Mouse (Mus musculus): Measurements from ENCODE around the gene Lamc3.

DNA sequence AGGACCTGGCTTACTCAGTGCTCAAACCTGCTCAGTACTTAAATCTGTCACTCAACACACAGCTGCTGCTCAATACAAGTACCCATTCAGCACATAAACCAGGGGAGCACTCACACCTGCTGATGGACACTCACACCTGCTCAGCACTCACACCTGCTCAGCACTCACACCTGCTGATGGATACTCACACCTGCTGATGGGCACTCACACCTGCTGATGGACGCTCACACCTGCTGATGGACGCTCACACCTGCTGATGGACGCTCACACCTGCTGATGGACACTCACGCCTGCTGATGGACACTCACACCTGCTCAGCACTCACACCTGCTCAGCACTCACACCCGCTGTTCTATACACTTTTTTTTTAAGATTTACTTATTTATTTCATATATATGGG lies 17.4 kb upstream of the Lamc3 start:
- TF ChIP-seq CTCF (IDR thresholded peaks at IDR 0.05; ENCODE audit: control insufficient read depth, insufficient read depth, insufficient replicate concordance, low read depth, low read length) = no peak
- TF ChIP-seq POLR2A (IDR thresholded peaks at IDR 0.05; ENCODE audit: control insufficient read depth, low read depth, low read length) = no peak

All from testis, adult 2 months (tissue).